Mouse (Mus musculus) heart, postnatal 0 days (tissue): ENCODE data around the gene Fbxw5. TPM values are rescaled to one million over a fixed set of nuclear protein-coding genes. Genes with fewer than 3 reads are reported as not detected.
"Not testable (repeated sequence)": the region's sequence is repeated elsewhere in the genome, so short reads cannot be mapped to it uniquely, and the experiment has no call there.

Experiments used
- ATAC-seq: fragments of 200-750 bp; cut with Nextera tagmentation; 2 replicates; pipeline ENCODE4 v1.8.0; 2017; ENCODE audit warnings: low read depth, moderate number of reproducible peaks, moderate library complexity; ENCODE audit not compliant: insufficient read depth
- DNase-seq: peaks from one replicate; pipeline ENCODE4 v3.0.0-alpha.2; 2016; ENCODE audit warnings: low spot score
- H3K27ac ChIP-seq: fragments of 300-500 bp; sonication (generic); 2 replicates; pipeline ENCODE4 v1.5.1; 2014; ENCODE audit warnings: low read depth, mild to moderate bottlenecking
- H3K27me3 ChIP-seq: fragments of 300-500 bp; sonication (generic); 2 replicates; pipeline ENCODE4 v1.6.1; 2014; ENCODE audit warnings: low read length, mixed read lengths; ENCODE audit not compliant: control insufficient read depth, insufficient read depth
- H3K36me3 ChIP-seq: fragments of 300-500 bp; sonication (generic); replicated peaks from 2 replicates; pipeline ENCODE4 v1.6.1; 2014; ENCODE audit warnings: low read length, mixed read lengths; ENCODE audit not compliant: control insufficient read depth, insufficient read depth
- H3K4me1 ChIP-seq: fragments of 300-500 bp; sonication (generic); 2 replicates; pipeline ENCODE4 v1.6.1; 2014; ENCODE audit warnings: antibody characterized with exemption; ENCODE audit not compliant: control insufficient read depth, insufficient read depth
- H3K4me2 ChIP-seq: fragments of 300-500 bp; sonication (generic); 2 replicates; pipeline ENCODE4 v1.6.1; 2014; ENCODE audit warnings: low read depth, mild to moderate bottlenecking, low read length, moderate library complexity
- H3K4me3 ChIP-seq: fragments of 300-500 bp; sonication (generic); 2 replicates; pipeline ENCODE4 v1.5.1; 2014; ENCODE audit warnings: low read depth, low read length
- H3K9ac ChIP-seq: fragments of 300-500 bp; sonication (generic); replicated peaks from 2 replicates; pipeline ENCODE4 v1.6.1; 2014; ENCODE audit warnings: low read depth, low read length, mixed read lengths
- H3K9me3 ChIP-seq: fragments of 300-500 bp; sonication (generic); replicated peaks from 2 replicates; pipeline ENCODE4 v1.6.1; 2016; ENCODE audit warnings: low read length; ENCODE audit not compliant: control insufficient read depth
- CTCF ChIP-seq: IDR thresholded peaks from 2 replicates; pipeline ENCODE4 v1.5.1; 2016; ENCODE audit warnings: antibody characterized with exemption, control low read depth, low read depth
- EP300 ChIP-seq: IDR thresholded peaks from 2 replicates; pipeline ENCODE4 v1.6.1; 2016; ENCODE audit warnings: antibody characterized with exemption, low read depth
- WGBS: fragments of 180-500 bp; shearing (Covaris S2); extraction: QIAGEN DNeasy Blood & Tissue Kit; methylation state at CpG from one replicate; pipeline ENCODE4 v1.1.7; 2014; 5-methylcytosine and 5-hydroxymethylcytosine counted together
- polyA plus RNA-seq: library from polyadenylated mRNA; unstranded; fragments of >200 nt; fragmentation: Nextera tagmentation; extraction: Ambion mirVana; gene quantifications from 2 replicates; pipeline ENCODE4 v1.2.1, GENCODE M21; 2015
- total RNA-seq: library from RNA; depleted of rRNA; stranded (reverse); fragments of >200 nt; gene quantifications from 2 replicates; pipeline ENCODE4 v1.2.3, GENCODE M21; 2014; ENCODE audit warnings: low replicate concordance; rRNA removed

Fbxw5 gene
- total and polyA plus RNA-seq, 2 experiments from 2014 or later: 76.5 to 141 TPM

DNA sequence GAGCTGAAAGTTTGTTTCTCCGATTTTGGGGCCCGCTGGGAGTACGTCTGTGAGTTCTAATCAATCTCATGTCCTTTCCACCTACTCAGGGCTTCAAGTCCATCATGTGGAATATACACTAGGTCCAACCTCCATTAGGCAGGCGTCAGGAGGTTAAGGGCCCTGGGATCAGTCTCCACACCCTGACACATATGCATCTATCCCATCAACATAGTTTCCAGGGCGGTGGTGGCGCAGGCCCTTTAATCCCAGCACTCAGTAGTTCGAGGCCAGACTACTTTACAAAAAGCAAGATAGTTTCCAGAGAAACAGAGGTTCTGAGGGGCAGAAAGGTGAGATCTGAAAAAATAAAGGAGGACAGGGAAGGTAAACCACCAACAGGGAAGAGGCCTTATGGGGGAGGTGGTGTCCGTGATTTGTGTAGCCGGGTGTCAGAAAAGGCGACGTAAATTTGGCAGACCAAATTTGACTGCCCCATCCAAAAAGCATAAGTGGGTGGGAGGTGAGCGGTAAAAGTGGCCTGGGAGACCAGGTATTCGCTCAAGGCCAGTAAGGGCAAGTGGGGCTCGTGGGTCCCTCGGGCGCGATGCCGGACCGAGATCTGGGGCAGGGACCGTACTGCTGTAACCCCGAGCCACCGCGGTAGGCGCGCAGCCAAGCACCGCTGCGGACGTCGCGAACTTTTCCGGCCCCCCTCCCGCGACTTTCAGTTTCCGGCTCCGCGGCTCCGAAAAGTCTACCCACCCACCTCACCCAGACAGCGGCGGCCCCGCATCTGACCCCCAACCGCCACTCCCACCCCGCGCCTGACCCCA lies 45.7 kb downstream of the Fbxw5 start:
- no peak for TF ChIP-seq CTCF
- TF ChIP-seq EP300: no peak
- H3K9ac ChIP-seq: peak overlapping the region; percentile 76
- 0 out of 2 replicates have a peak, but pooled peaks cover 3% of the 10 kb centered on the region for H3K36me3 ChIP-seq
- peak overlapping the region; percentile 77 for H3K4me2 ChIP-seq
- H3K27me3 ChIP-seq: no peaks in the 10 kb centered on the region
- no peaks in the 10 kb centered on the region for H3K9me3 ChIP-seq
- peak; percentile 73 for ATAC-seq
- peak overlapping the region; percentile 77 for H3K4me3 ChIP-seq
- peaks cover 10% of the 10 kb centered on the region for H3K4me1 ChIP-seq
- peak; percentile 50 for DNase-seq
- WGBS: 5% methylated on average over 37 of the region's 43 CpGs
- H3K27ac ChIP-seq: peak overlapping the region; percentile 77

GRCm38 (mm10) chr2:25546811-25547491 lies 46.4 kb downstream of the Fbxw5 start, which contains the start of gene Traf2:
Traf2 (minus strand) TSS chr2:25546940.
- TF ChIP-seq CTCF: no peak
- TF ChIP-seq EP300: no peak
- H3K4me3 ChIP-seq: peak within 1 kb of the TSS; percentile 77
- WGBS: 3% methylated on average over 48 of the region's 48 CpGs

DNA sequence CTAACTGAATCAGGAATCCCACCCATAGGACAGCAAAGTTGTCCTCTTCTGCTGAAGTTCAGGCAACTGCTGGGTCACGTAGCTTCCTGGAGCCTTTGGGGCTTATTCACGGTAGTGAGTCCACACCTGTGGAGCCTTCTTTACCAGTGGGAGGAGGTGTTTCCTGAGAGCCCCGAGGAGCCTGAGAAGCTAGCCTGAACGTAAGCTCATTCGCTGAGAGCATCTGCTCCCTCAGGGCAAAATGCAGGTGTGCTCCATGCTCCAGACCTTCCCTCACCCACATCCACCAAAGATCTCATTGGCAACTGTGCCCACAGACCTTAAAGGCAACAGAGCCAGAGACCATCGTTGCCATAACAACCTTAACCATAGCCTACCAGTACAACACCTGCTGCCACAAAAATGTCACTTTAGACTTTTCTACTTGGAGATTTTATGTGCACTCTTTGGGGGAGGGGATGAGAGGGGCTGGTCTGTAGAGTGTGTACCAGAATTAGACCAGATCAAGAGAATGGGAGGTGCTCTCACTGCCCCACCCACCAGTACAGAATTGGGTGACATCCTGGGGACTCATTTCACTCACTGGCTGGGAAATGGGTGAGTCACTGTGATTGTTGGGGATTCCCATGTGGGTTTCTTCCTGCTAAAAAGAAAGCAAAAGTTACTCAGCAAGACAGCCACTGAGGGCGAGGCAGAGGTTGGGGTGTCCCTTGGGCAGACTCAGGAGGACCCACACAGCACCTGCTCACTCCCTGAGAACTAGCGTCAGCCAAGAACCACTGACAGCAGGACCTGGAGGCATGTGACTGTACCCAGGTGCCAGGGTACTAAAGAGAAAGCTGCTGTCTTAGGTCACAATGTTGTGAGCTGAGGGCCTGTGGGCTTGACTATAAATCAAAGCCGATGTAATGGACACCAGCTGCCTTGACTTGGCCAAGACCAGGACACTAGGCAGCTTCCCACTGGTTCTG lies 48.8 kb downstream of the Fbxw5 start:
- Histone ChIP-seq H3K4me2 (no peak overlapping the region), H3K36me3 (no peaks in the 10 kb centered on the region), H3K27ac (no peak overlapping the region), H3K4me3 (no peak overlapping the region), H3K27me3 (no peaks in the 10 kb centered on the region), H3K9me3 (no peaks in the 10 kb centered on the region), H3K4me1 (peaks cover 10% of the 10 kb centered on the region), H3K9ac (no peak overlapping the region)
- 56% methylated on average over 9 of the region's 9 CpGs for WGBS
- DNase-seq (no peak), ATAC-seq (no peak)
- TF ChIP-seq CTCF: no peak
- TF ChIP-seq EP300: no peak

More at GRCm38 (mm10) chr2:25546811-25547491, 46.4 kb downstream of the Fbxw5 start, which contains the start of gene Traf2:
- DNase-seq (peak; percentile 98), ATAC-seq (peak; percentile 99)
- peak within 1 kb of the TSS; percentile 77 for H3K4me2 ChIP-seq
- H3K27ac ChIP-seq: peak within 1 kb of the TSS; percentile 77
- H3K9ac ChIP-seq: peak within 1 kb of the TSS; percentile 76
- 0 out of 2 replicates have a peak, but pooled peaks cover 3% of the 10 kb centered on the region for H3K36me3 ChIP-seq
- peaks cover 10% of the 10 kb centered on the region for H3K4me1 ChIP-seq
- H3K27me3 ChIP-seq: no peaks in the 10 kb centered on the region
- H3K9me3 ChIP-seq: no peaks in the 10 kb centered on the region

- Histone ChIP-seq H3K27me3 (no peaks in the 10 kb centered on the region), H3K9ac (no peak overlapping the region), H3K9me3 (no peaks in the 10 kb centered on the region), H3K4me3 (no peak overlapping the region), H3K4me1 (peaks cover under 1% of the 10 kb centered on the region), H3K36me3 (no peaks in the 10 kb centered on the region), H3K27ac (no peak overlapping the region), H3K4me2 (no peak overlapping the region)
- ATAC-seq (no peak), DNase-seq (peak; percentile 42)
- 30% methylated on average over 5 of the region's 5 CpGs for WGBS
- no peak for TF ChIP-seq EP300
- peak; percentile 75 for TF ChIP-seq CTCF
Measured at GRCm38 (mm10) chr2:25551186-25551585, 50.6 kb downstream of the Fbxw5 start.

DNA sequence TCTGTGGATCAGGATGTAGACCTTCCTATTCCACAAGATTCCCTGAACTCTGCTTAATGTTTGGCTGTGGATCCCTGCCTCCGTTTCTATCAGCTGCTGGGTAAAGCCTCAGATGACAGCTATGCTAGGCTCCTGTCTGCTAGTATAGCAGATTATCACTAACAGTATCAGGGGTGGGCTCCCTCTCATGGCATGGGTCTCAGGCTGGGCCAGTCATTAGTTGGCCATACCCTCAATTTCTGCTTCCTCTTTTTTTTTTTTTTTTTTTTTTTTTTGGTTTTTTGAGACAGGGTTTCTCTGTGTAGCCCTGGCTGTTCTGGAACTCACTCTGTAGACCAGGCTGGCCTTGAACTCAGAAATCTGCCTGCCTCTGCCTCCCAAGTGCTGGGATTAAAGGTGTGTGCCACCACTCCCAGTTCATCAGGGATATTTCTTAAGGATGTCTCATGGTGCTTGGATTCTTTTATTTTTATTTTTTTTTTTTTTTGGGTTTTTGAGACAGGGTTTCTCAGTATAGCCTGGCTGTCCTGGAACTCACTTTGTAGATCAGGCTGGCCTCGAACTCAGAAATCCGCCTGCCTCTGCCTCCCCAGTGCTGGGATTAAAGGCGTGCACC lies 52.7 kb downstream of the Fbxw5 start:
- H3K4me3 ChIP-seq, H3K27me3 ChIP-seq, H3K27ac ChIP-seq, DNase-seq, H3K36me3 ChIP-seq, H3K9ac ChIP-seq, ATAC-seq, H3K4me2 ChIP-seq, H3K4me1 ChIP-seq, H3K9me3 ChIP-seq: not testable (repeated sequence)
- WGBS: 76% methylated on average over 4 of the region's 4 CpGs

Other genes with a start within 250 kb of the Fbxw5 start
Only the 30 nearest of the 36 such genes appear.
- gene Lrrc26, start 210.8 kb upstream of the Fbxw5 start, total RNA-seq: not detected in 2 replicates
- gene Lrrc26, start 210.8 kb upstream of the Fbxw5 start, polyA plus RNA-seq: 1.2 TPM in 1 of 2 replicates, not detected in the other
- 0.46 TPM in 1 of 2 replicates, not detected in the other for gene Grin1, start 181.6 kb upstream of the Fbxw5 start, total RNA-seq
- not detected in 2 replicates for gene Grin1, start 181.6 kb upstream of the Fbxw5 start, polyA plus RNA-seq
- gene Man1b1, start 168.4 kb upstream of the Fbxw5 start, total RNA-seq: 20.1 and 41.2 TPM in 2 replicates
- 18.8 and 19.5 TPM in 2 replicates for gene Man1b1, start 168.4 kb upstream of the Fbxw5 start, polyA plus RNA-seq
- 9.0 and 13.2 TPM in 2 replicates for gene Dpp7, start 144.4 kb upstream of the Fbxw5 start, total RNA-seq
- gene Dpp7, start 144.4 kb upstream of the Fbxw5 start, polyA plus RNA-seq: 4.3 and 4.6 TPM in 2 replicates
- 1.3 and 10.9 TPM in 2 replicates for gene Uap1l1, start 135.1 kb upstream of the Fbxw5 start, total RNA-seq
- gene Uap1l1, start 135.1 kb upstream of the Fbxw5 start, polyA plus RNA-seq: 13.0 and 14.3 TPM in 2 replicates
- 14.0 and 26.1 TPM in 2 replicates for gene Sapcd2, start 128.4 kb upstream of the Fbxw5 start, total RNA-seq
- gene Sapcd2, start 128.4 kb upstream of the Fbxw5 start, polyA plus RNA-seq: 5.6 and 6.4 TPM in 2 replicates
- gene Entpd2, start 104.9 kb upstream of the Fbxw5 start, total RNA-seq: 7.9 and 44.8 TPM in 2 replicates
- 3.5 and 4.2 TPM in 2 replicates for gene Entpd2, start 104.9 kb upstream of the Fbxw5 start, polyA plus RNA-seq
- 43.0 and 49.7 TPM in 2 replicates for gene Npdc1, start 101.4 kb upstream of the Fbxw5 start, total RNA-seq
- gene Npdc1, start 101.4 kb upstream of the Fbxw5 start, polyA plus RNA-seq: 21.0 and 24.5 TPM in 2 replicates
- not detected in 2 replicates for gene Fut7, start 77.5 kb upstream of the Fbxw5 start, total RNA-seq
- gene Fut7, start 77.5 kb upstream of the Fbxw5 start, polyA plus RNA-seq: not detected in 2 replicates
- 27.6 and 32.0 TPM in 2 replicates for gene Abca2, start 72.0 kb upstream of the Fbxw5 start, total RNA-seq
- gene Abca2, start 72.0 kb upstream of the Fbxw5 start, polyA plus RNA-seq: 2.4 and 3.6 TPM in 2 replicates
- gene Clic3, start 43.9 kb upstream of the Fbxw5 start, total RNA-seq: 2.4 and 4.5 TPM in 2 replicates
- gene Clic3, start 43.9 kb upstream of the Fbxw5 start, polyA plus RNA-seq: 6.5 and 7.4 TPM in 2 replicates
- 71.9 and 90.7 TPM in 2 replicates for gene Paxx, start 39.7 kb upstream of the Fbxw5 start, total RNA-seq
- 42.7 and 45.5 TPM in 2 replicates for gene Paxx, start 39.7 kb upstream of the Fbxw5 start, polyA plus RNA-seq
- 708 and 711 TPM in 2 replicates for gene Ptgds, start 30.7 kb upstream of the Fbxw5 start, total RNA-seq
- 356 and 359 TPM in 2 replicates for gene Ptgds, start 30.7 kb upstream of the Fbxw5 start, polyA plus RNA-seq
- gene Lcn12, start 6.8 kb upstream of the Fbxw5 start, total RNA-seq: not detected in 2 replicates
- gene Lcn12, start 6.8 kb upstream of the Fbxw5 start, polyA plus RNA-seq: not detected in 2 replicates
- gene C8g, start 969 bp downstream of the Fbxw5 start, total RNA-seq: 1.6 and 9.0 TPM in 2 replicates
- gene C8g, start 969 bp downstream of the Fbxw5 start, polyA plus RNA-seq: 2.4 and 4.0 TPM in 2 replicates
- gene Traf2, start 46.2 kb downstream of the Fbxw5 start, total RNA-seq: 5.1 and 6.3 TPM in 2 replicates
- gene Traf2, start 46.2 kb downstream of the Fbxw5 start, polyA plus RNA-seq: 14.2 and 15.8 TPM in 2 replicates
- 112 and 136 TPM in 2 replicates for gene Edf1, start 57.1 kb downstream of the Fbxw5 start, total RNA-seq
- gene Edf1, start 57.1 kb downstream of the Fbxw5 start, polyA plus RNA-seq: 314 and 343 TPM in 2 replicates
- gene Mamdc4, start 74.1 kb downstream of the Fbxw5 start, total RNA-seq: 1.7 and 2.0 TPM in 2 replicates
- gene Mamdc4, start 74.1 kb downstream of the Fbxw5 start, polyA plus RNA-seq: 0.14 and 1.6 TPM in 2 replicates
- gene Phpt1, start 74.5 kb downstream of the Fbxw5 start, total RNA-seq: 37.9 and 43.3 TPM in 2 replicates
- gene Phpt1, start 74.5 kb downstream of the Fbxw5 start, polyA plus RNA-seq: 248 and 255 TPM in 2 replicates
- gene Ajm1, start 81.0 kb downstream of the Fbxw5 start, total RNA-seq: not detected in 2 replicates
- not detected in 2 replicates for gene Ajm1, start 81.0 kb downstream of the Fbxw5 start, polyA plus RNA-seq
- 52.1 and 89.9 TPM in 2 replicates for gene Rabl6, start 107.8 kb downstream of the Fbxw5 start, total RNA-seq
- gene Rabl6, start 107.8 kb downstream of the Fbxw5 start, polyA plus RNA-seq: 28.7 and 30.7 TPM in 2 replicates
- not detected in 2 replicates for gene Ccdc183, start 116.9 kb downstream of the Fbxw5 start, total RNA-seq
- gene Ccdc183, start 116.9 kb downstream of the Fbxw5 start, polyA plus RNA-seq: 0.22 and 0.23 TPM in 2 replicates
- gene Tmem141, start 121.3 kb downstream of the Fbxw5 start, total RNA-seq: 36.6 and 42.3 TPM in 2 replicates
- gene Tmem141, start 121.3 kb downstream of the Fbxw5 start, polyA plus RNA-seq: 36.8 and 38.4 TPM in 2 replicates
- 1.4 and 4.8 TPM in 2 replicates for gene Fcna, start 127.3 kb downstream of the Fbxw5 start, total RNA-seq
- 1.9 and 3.4 TPM in 2 replicates for gene Fcna, start 127.3 kb downstream of the Fbxw5 start, polyA plus RNA-seq
- not detected in 2 replicates for gene Lcn8, start 152.4 kb downstream of the Fbxw5 start, total RNA-seq
- gene Lcn8, start 152.4 kb downstream of the Fbxw5 start, polyA plus RNA-seq: not detected in 2 replicates
- not detected in 2 replicates for gene Lcn5, start 157.2 kb downstream of the Fbxw5 start, total RNA-seq
- gene Lcn5, start 157.2 kb downstream of the Fbxw5 start, polyA plus RNA-seq: not detected in 2 replicates
- not detected in 2 replicates for gene Lcn6, start 176.0 kb downstream of the Fbxw5 start, total RNA-seq
- gene Lcn6, start 176.0 kb downstream of the Fbxw5 start, polyA plus RNA-seq: not detected in 2 replicates
- not detected in 2 replicates for gene Lcn10, start 182.0 kb downstream of the Fbxw5 start, total RNA-seq
- gene Lcn10, start 182.0 kb downstream of the Fbxw5 start, polyA plus RNA-seq: not detected in 2 replicates
- not detected in 2 replicates for gene Obp2a, start 199.3 kb downstream of the Fbxw5 start, total RNA-seq
- gene Obp2a, start 199.3 kb downstream of the Fbxw5 start, polyA plus RNA-seq: not detected in 2 replicates
- 6.3 and 15.9 TPM in 2 replicates for gene Bmyc, start 206.0 kb downstream of the Fbxw5 start, total RNA-seq
- 35.3 and 38.7 TPM in 2 replicates for gene Bmyc, start 206.0 kb downstream of the Fbxw5 start, polyA plus RNA-seq